Mouse (Mus musculus): ENCODE measurements around the gene Znrd1as.

The Znrd1as gene

GRCm38 (mm10) chr17:36957999-36958743, at the start of gene Znrd1as, which contains the start of gene Znrd1:
Znrd1as (plus strand) TSS chr17:36958592.
Znrd1 (minus strand) TSS chr17:36958559.
- peak; percentile 94 to 95 for DNase-seq (ENCODE audit: low spot score in 2 of 2)

- DNase-seq (ENCODE audit: low spot score in 2 of 2): no peak
These were observed 48.6 kb upstream of the Znrd1as start for GRCm38 (mm10) chr17:36909802-36910201.

- DNase-seq (ENCODE audit: low spot score in 2 of 2): no peak
These were observed 46.4 kb upstream of the Znrd1as start for GRCm38 (mm10) chr17:36912031-36912430.

- peak in 1 of 2 experiments; percentile 51 for DNase-seq (ENCODE audit: low spot score in 2 of 2)
These were observed 44.3 kb upstream of the Znrd1as start for GRCm38 (mm10) chr17:36914108-36914507.

- DNase-seq (ENCODE audit: low spot score in 2 of 2): peak in 1 of 2 experiments; percentile 33
These were observed 43.3 kb upstream of the Znrd1as start for GRCm38 (mm10) chr17:36915076-36915475.

- no peak for DNase-seq (ENCODE audit: low spot score in 2 of 2)
These were observed 38.2 kb upstream of the Znrd1as start for GRCm38 (mm10) chr17:36920239-36920638.

- DNase-seq (ENCODE audit: low spot score in 2 of 2): no peak
These were observed 35.7 kb upstream of the Znrd1as start for GRCm38 (mm10) chr17:36922715-36923114.

- no peak for DNase-seq (ENCODE audit: low spot score in 2 of 2)
These were observed 34.9 kb upstream of the Znrd1as start for GRCm38 (mm10) chr17:36923491-36923890.

GRCm38 (mm10) chr17:36927496-36928120, 30.8 kb upstream of the Znrd1as start:
- DNase-seq (ENCODE audit: low spot score in 2 of 2): no peak

GRCm38 (mm10) chr17:36929236-36929932, 29.0 kb upstream of the Znrd1as start:
- no peak for DNase-seq (ENCODE audit: low spot score in 2 of 2)

GRCm38 (mm10) chr17:36930233-36930632, 28.2 kb upstream of the Znrd1as start:
- DNase-seq (ENCODE audit: low spot score in 2 of 2): no peak

GRCm38 (mm10) chr17:36931130-36931529, 27.3 kb upstream of the Znrd1as start:
- DNase-seq (ENCODE audit: low spot score in 2 of 2): no peak

GRCm38 (mm10) chr17:36931806-36932205, 26.6 kb upstream of the Znrd1as start:
- no peak for DNase-seq (ENCODE audit: low spot score in 2 of 2)

- no peak for DNase-seq (ENCODE audit: low spot score in 2 of 2)
These were observed 20.3 kb upstream of the Znrd1as start for GRCm38 (mm10) chr17:36938056-36938455.

- no peak for DNase-seq (ENCODE audit: low spot score in 2 of 2)
These were observed 16.0 kb upstream of the Znrd1as start for GRCm38 (mm10) chr17:36942391-36942790.

- DNase-seq (ENCODE audit: low spot score in 2 of 2): no peak
These were observed 15.5 kb upstream of the Znrd1as start, which contains the start of gene Rnf39 for GRCm38 (mm10) chr17:36942791-36943471. Rnf39 (plus strand) TSS chr17:36942918.

- no peak for DNase-seq (ENCODE audit: low spot score in 2 of 2)
These were observed 14.7 kb upstream of the Znrd1as start for GRCm38 (mm10) chr17:36943691-36944090.

GRCm38 (mm10) chr17:36944121-36944775, 14.1 kb upstream of the Znrd1as start:
- DNase-seq (ENCODE audit: low spot score in 2 of 2): no peak

- DNase-seq (ENCODE audit: low spot score in 2 of 2): peak; percentile 47 to 67
These were observed 11.2 kb upstream of the Znrd1as start for GRCm38 (mm10) chr17:36947051-36947819.

- DNase-seq (ENCODE audit: low spot score in 2 of 2): no peak
These were observed 10.1 kb upstream of the Znrd1as start for GRCm38 (mm10) chr17:36948286-36948685.

GRCm38 (mm10) chr17:36949265-36949664, 9.1 kb upstream of the Znrd1as start:
- no peak for DNase-seq (ENCODE audit: low spot score in 2 of 2)
